Mouse (Mus musculus) kidney, postnatal 14 days (tissue): ENCODE measurements around the gene Fbxo36.

Experiments used
- DNase-seq: peaks from one replicate; pipeline ENCODE4 v3.0.0; 2022; ENCODE audit warnings: mixed read lengths

Gene Fbxo36

GRCm38 (mm10) chr1:84839309-84840017 is at the start of gene Fbxo36:
Fbxo36 (plus strand) TSS chr1:84839841.
- DNase-seq: peak; percentile 95

GRCm38 (mm10) chr1:84791393-84791792 is 48.2 kb upstream of the Fbxo36 start:
- DNase-seq: no peak

GRCm38 (mm10) chr1:84795335-84795734 is 44.3 kb upstream of the Fbxo36 start:
- DNase-seq: no peak

GRCm38 (mm10) chr1:84799166-84799565 is 40.5 kb upstream of the Fbxo36 start:
- no peak for DNase-seq

- no peak for DNase-seq
Observed at GRCm38 (mm10) chr1:84803788-84804187, 35.9 kb upstream of the Fbxo36 start.

GRCm38 (mm10) chr1:84817596-84817995 is 22.0 kb upstream of the Fbxo36 start:
- no peak for DNase-seq

GRCm38 (mm10) chr1:84825091-84825490 is 14.6 kb upstream of the Fbxo36 start:
- no peak for DNase-seq

- peak; percentile 10 for DNase-seq
Observed at GRCm38 (mm10) chr1:84837523-84838145, 2.0 kb upstream of the Fbxo36 start.

- DNase-seq: no peak
Observed at GRCm38 (mm10) chr1:84838156-84838555, 1.5 kb upstream of the Fbxo36 start.

- DNase-seq: peak; percentile 79
Observed at GRCm38 (mm10) chr1:84838621-84839151, 955 bp upstream of the Fbxo36 start.

GRCm38 (mm10) chr1:84840018-84840664 is 500 bp downstream of the Fbxo36 start, which contains the start of gene Trip12:
Trip12 (minus strand) TSS chr1:84840516.
- no peak for DNase-seq

GRCm38 (mm10) chr1:84841061-84841460 is 1.4 kb downstream of the Fbxo36 start:
- no peak for DNase-seq

GRCm38 (mm10) chr1:84843366-84843765 is 3.7 kb downstream of the Fbxo36 start:
- no peak for DNase-seq

- no peak for DNase-seq
Observed at GRCm38 (mm10) chr1:84847698-84848097, 8.1 kb downstream of the Fbxo36 start.

- no peak for DNase-seq
Observed at GRCm38 (mm10) chr1:84848335-84848734, 8.7 kb downstream of the Fbxo36 start.

GRCm38 (mm10) chr1:84848801-84849455 is 9.3 kb downstream of the Fbxo36 start:
- no peak for DNase-seq

- no peak for DNase-seq
Observed at GRCm38 (mm10) chr1:84849804-84850203, 10.2 kb downstream of the Fbxo36 start.

GRCm38 (mm10) chr1:84850471-84850870 is 10.8 kb downstream of the Fbxo36 start:
- DNase-seq: no peak

- DNase-seq: peak; percentile 68
Observed at GRCm38 (mm10) chr1:84851512-84852235, 12.0 kb downstream of the Fbxo36 start.

GRCm38 (mm10) chr1:84853721-84854120 is 14.1 kb downstream of the Fbxo36 start:
- DNase-seq: no peak

GRCm38 (mm10) chr1:84854966-84855365 is 15.3 kb downstream of the Fbxo36 start:
- DNase-seq: no peak

GRCm38 (mm10) chr1:84855756-84856155 is 16.1 kb downstream of the Fbxo36 start:
- no peak for DNase-seq
